Mouse (Mus musculus): ENCODE measurements around the gene Rpl3l.

DNA sequence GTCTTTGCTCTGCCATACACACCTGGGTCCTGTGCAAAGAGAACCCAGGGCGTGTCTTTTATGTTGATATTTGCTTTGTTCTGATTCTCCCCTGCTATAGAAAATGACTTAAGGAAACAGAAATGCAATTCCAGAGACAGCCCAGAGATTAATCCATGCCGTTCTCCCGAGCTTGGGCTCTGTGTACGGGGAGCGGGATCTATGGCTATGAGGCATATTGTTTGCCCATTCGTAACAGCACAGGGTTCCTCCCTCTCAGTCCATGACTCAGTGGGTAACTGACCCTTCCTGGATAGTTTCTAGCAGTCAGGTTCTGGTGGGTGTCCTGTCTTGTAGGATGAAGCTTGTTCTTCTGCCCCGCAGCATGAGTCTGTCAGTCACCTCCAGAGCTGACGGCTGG lies 47.6 kb downstream of the Rpl3l start:
- TF ChIP-seq GATA1 (IDR thresholded peaks at IDR 0.05; ENCODE audit: borderline replicate concordance, low read length) = no peak
- TF ChIP-seq FLI1 (IDR thresholded peaks at IDR 0.05; ENCODE audit: low read length) = no peak
